Mouse (Mus musculus): ENCODE results near the gene Trmt2a.
A peak's percentile ranks its signal among the peaks of the same experiment; 100 is the strongest.

Gene Trmt2a

GRCm38 (mm10) chr16:18248433-18249363, at the start of gene Trmt2a, which contains the start of gene Ranbp1:
Gene Trmt2a (plus strand): TSS chr16:18248679.
Gene Ranbp1 (minus strand): TSS chr16:18248732.
- peak; percentile 98 to 99 for DNase-seq (ENCODE audit: low spot score in 2 of 2)

- DNase-seq (ENCODE audit: low spot score in 2 of 2): no peak
Measured at GRCm38 (mm10) chr16:18200062-18200461, 48.4 kb upstream of the Trmt2a start.

GRCm38 (mm10) chr16:18201620-18202019, 46.9 kb upstream of the Trmt2a start:
- DNase-seq (ENCODE audit: low spot score in 2 of 2): no peak

GRCm38 (mm10) chr16:18202061-18202460, 46.4 kb upstream of the Trmt2a start:
- no peak for DNase-seq (ENCODE audit: low spot score in 2 of 2)

- no peak for DNase-seq (ENCODE audit: low spot score in 2 of 2)
Measured at GRCm38 (mm10) chr16:18203430-18204091, 44.9 kb upstream of the Trmt2a start.

GRCm38 (mm10) chr16:18210701-18211416, 37.6 kb upstream of the Trmt2a start:
- DNase-seq (ENCODE audit: low spot score in 2 of 2): peak in 1 of 2 experiments; percentile 24

GRCm38 (mm10) chr16:18211417-18212171, 36.9 kb upstream of the Trmt2a start:
- DNase-seq (ENCODE audit: low spot score in 2 of 2): peak; percentile 84 to 93

- peak; percentile 80 to 84 for DNase-seq (ENCODE audit: low spot score in 2 of 2)
Measured at GRCm38 (mm10) chr16:18213689-18214088, 34.8 kb upstream of the Trmt2a start.

GRCm38 (mm10) chr16:18214858-18215257, 33.6 kb upstream of the Trmt2a start:
- no peak for DNase-seq (ENCODE audit: low spot score in 2 of 2)

- DNase-seq (ENCODE audit: low spot score in 2 of 2): no peak
Measured at GRCm38 (mm10) chr16:18217579-18217978, 30.9 kb upstream of the Trmt2a start, which contains the start of gene Ccdc188. Gene Ccdc188 (plus strand): TSS chr16:18217879.

GRCm38 (mm10) chr16:18218580-18218996, 29.9 kb upstream of the Trmt2a start:
- no peak for DNase-seq (ENCODE audit: low spot score in 2 of 2)

GRCm38 (mm10) chr16:18220001-18220400, 28.5 kb upstream of the Trmt2a start:
- peak; percentile 58 to 78 for DNase-seq (ENCODE audit: low spot score in 2 of 2)

- no peak for DNase-seq (ENCODE audit: low spot score in 2 of 2)
Measured at GRCm38 (mm10) chr16:18220856-18221542, 27.5 kb upstream of the Trmt2a start.

GRCm38 (mm10) chr16:18221543-18221898, 27.0 kb upstream of the Trmt2a start:
- DNase-seq (ENCODE audit: low spot score in 2 of 2): no peak

GRCm38 (mm10) chr16:18222188-18222587, 26.3 kb upstream of the Trmt2a start:
- no peak for DNase-seq (ENCODE audit: low spot score in 2 of 2)

GRCm38 (mm10) chr16:18227187-18227586, 21.3 kb upstream of the Trmt2a start:
- peak in 1 of 2 experiments; percentile 12 for DNase-seq (ENCODE audit: low spot score in 2 of 2)

- DNase-seq (ENCODE audit: low spot score in 2 of 2): no peak
Measured at GRCm38 (mm10) chr16:18227897-18228422, 20.5 kb upstream of the Trmt2a start.

GRCm38 (mm10) chr16:18228856-18229255, 19.6 kb upstream of the Trmt2a start:
- DNase-seq (ENCODE audit: low spot score in 2 of 2): no peak

- peak; percentile 78 to 88 for DNase-seq (ENCODE audit: low spot score in 2 of 2)
Measured at GRCm38 (mm10) chr16:18229622-18230021, 18.9 kb upstream of the Trmt2a start.

- no peak for DNase-seq (ENCODE audit: low spot score in 2 of 2)
Measured at GRCm38 (mm10) chr16:18230617-18231016, 17.9 kb upstream of the Trmt2a start.

Measured in frontal cortex, postnatal 10 days (tissue).